Mouse (Mus musculus): Measurements from ENCODE around the gene Cib4.

GRCm38 (mm10) chr5:30472148-30472547, 73.5 kb downstream of the Cib4 start:
- no peak for TF ChIP-seq POLR2A (IDR thresholded peaks at IDR 0.05; ENCODE audit: borderline replicate concordance, extremely low read depth, insufficient read depth, insufficient read length, poor library complexity, severe bottlenecking)
- TF ChIP-seq CTCF (IDR thresholded peaks at IDR 0.05; ENCODE audit: borderline replicate concordance, extremely low read depth, insufficient read depth, insufficient read length) = no peak
